27 mouse cellular contexts compared by ENCODE assay signal in the genomic region with DNA sequence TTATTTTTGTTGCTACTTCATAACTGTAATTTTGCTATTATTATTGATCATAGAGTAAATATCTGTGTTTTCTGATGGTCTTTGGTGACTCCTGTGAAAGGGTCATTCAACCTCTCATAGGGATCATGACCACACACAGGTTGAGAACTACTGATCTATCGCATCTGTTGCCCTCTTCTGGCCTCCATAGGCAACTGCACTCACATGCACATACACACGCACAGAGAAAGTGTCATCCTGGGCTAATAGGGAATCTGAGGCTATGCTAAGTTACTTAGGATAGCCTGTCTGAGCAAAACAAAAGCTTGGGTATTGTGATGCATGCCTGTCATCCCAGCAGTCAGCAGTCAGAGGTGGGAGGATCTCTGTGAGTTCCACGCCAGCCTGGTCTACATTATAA. TPM values are rescaled to one million over a fixed set of nuclear protein-coding genes. Genes with fewer than 3 reads are reported as not detected.
DNase-seq lines count a peak whose midpoint lies in the region; TF ChIP-seq lines count a peak whose summit lies in the region.
"Had no signal": no experiment of that assay in that cellular context is flagged by ENCODE, and none has a peak within 500 bp of the region (broad histone marks: within the 10 kb centered on the region; RNA-seq: fewer than 3 reads in every experiment).

No protein-coding gene starts in this region.

- TF ChIP-seq CTCF in layer of hippocampus, adult 2 months (conservative IDR thresholded peaks at IDR 0.05) = peak; percentile 28

- DNase-seq in heart, adult 11 months = peak; percentile 61
- DNase-seq in heart, adult 18-20 months = no peak
- no peak for DNase-seq in layer of hippocampus, adult 2 months (ENCODE audit: low spot score in 2 of 2)
- DNase-seq in layer of hippocampus, postnatal 10 days (ENCODE audit: low spot score in 2 of 2) = no peak
- DNase-seq in ES-CJ7 (ENCODE audit: low read depth, low spot score) (peak; percentile 58), ZHBTc4 (ENCODE audit: low read depth, low spot score) (peak; percentile 75)
- no peak for DNase-seq in cerebellum, adult 18-20 months
- DNase-seq: adrenal gland, postnatal 14 days; cerebellum, adult 11-12 months; cerebellum, postnatal 25 days; gastrocnemius, postnatal 25 days; heart, postnatal 10 days; kidney, adult 9 months; kidney, postnatal 25 days; layer of hippocampus, postnatal 36 days; liver, embryonic 13.5 days; lung, embryonic 14.5 days; lung, postnatal 14 days; retina, postnatal 1 day; right cerebral cortex, postnatal 25 days had no signal

- no peak overlapping the region for H3K27ac ChIP-seq in layer of hippocampus, adult 2 months
- H3K27ac ChIP-seq: embryonic facial prominence, embryonic 12.5 days; heart, embryonic 13.5 days; hindbrain, embryonic 15.5 days; liver, embryonic 13.5 days; midbrain, embryonic 10.5 days; midbrain, embryonic 15.5 days; neural tube, embryonic 15.5 days; stomach, embryonic 15.5 days had no signal

- no peak overlapping the region for H3K4me3 ChIP-seq in layer of hippocampus, adult 2 months
- H3K4me3 ChIP-seq: embryonic facial prominence, embryonic 12.5 days; heart, embryonic 13.5 days; hindbrain, embryonic 15.5 days; liver, embryonic 13.5 days; midbrain, embryonic 10.5 days; midbrain, embryonic 15.5 days; neural tube, embryonic 15.5 days; stomach, embryonic 15.5 days had no signal

RNA-seq across cellular contexts. Expression of gene Snupn, which starts 10.9 kb away (rescaled TPM):
- 10 to 100 TPM; 10.6 to 11.2 TPM for total RNA-seq in heart, adult 18-20 months (2021)
- 10 to 100 TPM; 15.2 to 19.1 TPM for total RNA-seq in layer of hippocampus, adult 2 months (2021)
- total RNA-seq in layer of hippocampus, postnatal 10 days (2021) = 10 to 100 TPM; 18.6 to 18.7 TPM

RNA-seq across cellular contexts. Expression of gene Imp3, which starts 24.3 kb away (rescaled TPM):
- total RNA-seq in heart, adult 18-20 months (2021) = 10 to 100 TPM; 55.8 to 58.3 TPM
- total RNA-seq in layer of hippocampus, adult 2 months (2021) = 10 to 100 TPM; 54.9 to 56.8 TPM
- 10 to 100 TPM; 50.6 to 51.6 TPM for total RNA-seq in layer of hippocampus, postnatal 10 days (2021)

RNA-seq across cellular contexts. Expression of gene Ptpn9, which starts 33.1 kb away (rescaled TPM):
- total RNA-seq in heart, adult 18-20 months (2021) = 10 to 100 TPM in 1 of 2 experiments, 1 to 10 TPM in 1; 9.3 to 10.1 TPM
- total RNA-seq in layer of hippocampus, adult 2 months (2021) = 10 to 100 TPM; 27.4 to 30.6 TPM
- 10 to 100 TPM; 35.3 TPM for total RNA-seq in layer of hippocampus, postnatal 10 days (2021)

RNA-seq across cellular contexts. Expression of gene Snx33, which starts 33.4 kb away (rescaled TPM):
- total RNA-seq in heart, adult 18-20 months (2021) = 1 to 10 TPM; 7.0 to 8.2 TPM
- 1 to 10 TPM; 7.2 to 8.9 TPM for total RNA-seq in layer of hippocampus, adult 2 months (2021)
- 1 to 10 TPM; 4.8 to 5.3 TPM for total RNA-seq in layer of hippocampus, postnatal 10 days (2021)

Comparison
In these comparisons a context has a peak if more than half of its experiments do, and no peak if none do; other contexts are left out.
1. DNase-seq: peak in heart, adult 11 months (single experiment), ES-CJ7 (single experiment) and ZHBTc4 (single experiment); none in heart, adult 18-20 months (0 of 2), layer of hippocampus, adult 2 months (0 of 2), layer of hippocampus, postnatal 10 days (0 of 2) and cerebellum, adult 18-20 months (0 of 2).